Mouse (Mus musculus): Measurements from ENCODE around the gene Cdc42se1. TPM values are rescaled to one million over a fixed set of nuclear protein-coding genes. Genes with fewer than 3 reads are reported as not detected.

The Cdc42se1 gene
- total RNA-seq, 2 experiments from 2014 or later = 40.4 to 41.3 TPM

GRCm38 (mm10) chr3:95218466-95219137 is 9.9 kb upstream of the Cdc42se1 start:
- DNase-seq = no peak
- intact Hi-C loops (cut with DNase I) = no loop called here

- DNase-seq = no peak
- intact Hi-C loops (cut with DNase I) = no loop called here
Observed at GRCm38 (mm10) chr3:95223041-95223440, 5.5 kb upstream of the Cdc42se1 start.

GRCm38 (mm10) chr3:95224295-95224694 is 4.2 kb upstream of the Cdc42se1 start:
- intact Hi-C loops (cut with DNase I) = no loop called here
- no peak for DNase-seq

- intact Hi-C loops (cut with DNase I) = no loop called here
- no peak for DNase-seq
Observed at GRCm38 (mm10) chr3:95227214-95227613, 1.3 kb upstream of the Cdc42se1 start.

- DNase-seq = peak; percentile 48 to 61
- intact Hi-C loops (cut with DNase I) = loop anchor here (1.0 kb wide), 1 partner anchor 12 kb away; the partner anchor contains the start of gene Gabpb2
Observed at GRCm38 (mm10) chr3:95228894-95229780, 605 bp downstream of the Cdc42se1 start.

GRCm38 (mm10) chr3:95229781-95230494 is 1.4 kb downstream of the Cdc42se1 start:
- peak; percentile 71 to 73 for DNase-seq
- intact Hi-C loops (cut with DNase I) = no loop called here

- intact Hi-C loops (cut with DNase I) = no loop called here
- DNase-seq = peak; percentile 35 to 42
Observed at GRCm38 (mm10) chr3:95230495-95231297, 2.2 kb downstream of the Cdc42se1 start.

- intact Hi-C loops (cut with DNase I) = no loop called here
- no peak for DNase-seq
Observed at GRCm38 (mm10) chr3:95231298-95232221, 3.0 kb downstream of the Cdc42se1 start, which contains the start of gene Mllt11. Mllt11 (minus strand) TSS chr3:95232171.

GRCm38 (mm10) chr3:95232771-95233170 is 4.2 kb downstream of the Cdc42se1 start:
- intact Hi-C loops (cut with DNase I) = no loop called here
- no peak for DNase-seq

GRCm38 (mm10) chr3:95233303-95233980 is 4.9 kb downstream of the Cdc42se1 start:
- DNase-seq = no peak
- intact Hi-C loops (cut with DNase I) = no loop called here

- DNase-seq = no peak
- intact Hi-C loops (cut with DNase I) = no loop called here
Observed at GRCm38 (mm10) chr3:95235386-95236301, 7.1 kb downstream of the Cdc42se1 start.

GRCm38 (mm10) chr3:95237541-95238099 is 9.1 kb downstream of the Cdc42se1 start:
- no peak for DNase-seq
- intact Hi-C loops (cut with DNase I) = no loop called here

GRCm38 (mm10) chr3:95239022-95239421 is 10.5 kb downstream of the Cdc42se1 start:
- no peak for DNase-seq
- intact Hi-C loops (cut with DNase I) = no loop called here

- intact Hi-C loops (cut with DNase I) = no loop called here
Observed at GRCm38 (mm10) chr3:95239971-95240370, 11.4 kb downstream of the Cdc42se1 start.

GRCm38 (mm10) chr3:95240900-95241299 is 12.4 kb downstream of the Cdc42se1 start:
- no peak for DNase-seq
- intact Hi-C loops (cut with DNase I) = no loop called here

More at GRCm38 (mm10) chr3:95239971-95240370, 11.4 kb downstream of the Cdc42se1 start:
- DNase-seq = no peak

- intact Hi-C loops (cut with DNase I) = no loop called here
- no peak for DNase-seq
Observed at GRCm38 (mm10) chr3:95241498-95241897, 13.0 kb downstream of the Cdc42se1 start, which contains the start of gene Gm128. Gm128 (minus strand) TSS chr3:95241598.

- intact Hi-C loops (cut with DNase I) = no loop called here
- no peak for DNase-seq
Observed at GRCm38 (mm10) chr3:95243086-95243485, 14.6 kb downstream of the Cdc42se1 start.
